Mouse (Mus musculus) forebrain, embryonic 10.5 days (tissue): ENCODE results near the gene Wbp2. TPM values are rescaled to one million over a fixed set of nuclear protein-coding genes. Genes with fewer than 3 reads are reported as not detected.

Experiments
- polyA plus RNA-seq: library from polyadenylated mRNA; unstranded; fragments of >200 nt; fragmentation: Nextera tagmentation; extraction: Ambion mirVana; gene quantifications from 2 replicates; pipeline ENCODE4 v1.2.1, GENCODE M21; 2016

The Wbp2 gene
- polyA plus RNA-seq, 1 experiment from 2014 or later, result 73.6 TPM

Other genes with a start within 250 kb of the Wbp2 start
- 0.06 and 0.11 TPM in 2 replicates for gene Myo15b, start 228.6 kb downstream of the Wbp2 start, polyA plus RNA-seq
- gene Smim5, start 187.0 kb downstream of the Wbp2 start, polyA plus RNA-seq, result 1.2 and 2.4 TPM in 2 replicates
- 0.83 and 1.7 TPM in 2 replicates for gene Smim6, start 175.0 kb downstream of the Wbp2 start, polyA plus RNA-seq
- gene Sap30bp, start 153.7 kb downstream of the Wbp2 start, polyA plus RNA-seq, result 50.3 and 52.2 TPM in 2 replicates
- gene Recql5, start 153.5 kb downstream of the Wbp2 start, polyA plus RNA-seq, result 35.0 and 36.6 TPM in 2 replicates
- 0.47 and 0.63 TPM in 2 replicates for gene Itgb4, start 112.3 kb downstream of the Wbp2 start, polyA plus RNA-seq
- 223 and 224 TPM in 2 replicates for gene Galk1, start 74.3 kb downstream of the Wbp2 start, polyA plus RNA-seq
- gene H3f3b, start 59.0 kb downstream of the Wbp2 start, polyA plus RNA-seq, result 1,610 and 1,612 TPM in 2 replicates
- 48.4 and 48.9 TPM in 2 replicates for gene Unk, start 56.7 kb downstream of the Wbp2 start, polyA plus RNA-seq
- gene Unc13d, start 9.0 kb downstream of the Wbp2 start, polyA plus RNA-seq, result 3.7 and 3.8 TPM in 2 replicates
- gene Trim47, start 40.2 kb upstream of the Wbp2 start, polyA plus RNA-seq, result 2.1 and 2.4 TPM in 2 replicates
- 1.7 TPM in 2 replicates for gene Trim65, start 44.1 kb upstream of the Wbp2 start, polyA plus RNA-seq
- gene Mrpl38, start 51.9 kb upstream of the Wbp2 start, polyA plus RNA-seq, result 112 and 114 TPM in 2 replicates
- gene Fbf1, start 81.2 kb upstream of the Wbp2 start, polyA plus RNA-seq, result 63.5 and 67.7 TPM in 2 replicates
- gene Ten1, start 111.9 kb upstream of the Wbp2 start, polyA plus RNA-seq, result 51.7 and 57.1 TPM in 2 replicates
- 19.8 and 19.9 TPM in 2 replicates for gene Acox1, start 112.0 kb upstream of the Wbp2 start, polyA plus RNA-seq
- gene Evpl, start 151.1 kb upstream of the Wbp2 start, polyA plus RNA-seq, result 0.47 and 0.48 TPM in 2 replicates
- gene Srp68, start 187.2 kb upstream of the Wbp2 start, polyA plus RNA-seq, result 99.3 and 105 TPM in 2 replicates
- 0.07 TPM in 2 replicates for gene Galr2, start 193.9 kb upstream of the Wbp2 start, polyA plus RNA-seq
- gene Exoc7, start 220.2 kb upstream of the Wbp2 start, polyA plus RNA-seq, result 56.5 and 60.5 TPM in 2 replicates
- gene Foxj1, start 248.4 kb upstream of the Wbp2 start, polyA plus RNA-seq, result 3.3 and 4.4 TPM in 2 replicates